Mouse (Mus musculus): Measurements from ENCODE around the gene Zfp36.

DNA sequence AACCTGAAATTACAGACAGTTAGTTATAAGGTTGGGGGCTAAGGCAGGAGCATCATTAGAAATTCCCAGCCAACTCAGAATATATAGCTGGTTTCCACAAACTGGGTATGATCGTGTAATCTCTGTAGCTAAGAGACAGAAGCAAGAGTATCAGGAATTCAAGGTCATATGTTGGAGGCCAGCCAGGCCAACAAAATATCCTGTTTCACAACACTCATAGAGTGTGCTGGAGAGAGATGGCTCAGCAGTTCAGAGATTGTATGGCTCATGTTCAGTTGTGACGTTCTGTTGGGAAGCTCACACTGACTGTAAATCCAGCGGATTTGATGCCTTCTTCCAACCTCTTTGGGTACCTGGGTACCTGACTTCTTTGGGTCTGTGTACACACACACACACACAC is 32.3 kb downstream of the Zfp36 start:
- TF ChIP-seq POLR2A (IDR thresholded peaks at IDR 0.05; ENCODE audit: low read depth, low read length), result no peak
- TF ChIP-seq CTCF (IDR thresholded peaks at IDR 0.05; ENCODE audit: extremely low read depth, insufficient read depth, insufficient read length, insufficient replicate concordance), result no peak
